Mouse (Mus musculus): ENCODE results near the gene Rora.
A peak's percentile ranks its signal among the peaks of the same experiment; 100 is the strongest.

The Rora gene

DNA sequence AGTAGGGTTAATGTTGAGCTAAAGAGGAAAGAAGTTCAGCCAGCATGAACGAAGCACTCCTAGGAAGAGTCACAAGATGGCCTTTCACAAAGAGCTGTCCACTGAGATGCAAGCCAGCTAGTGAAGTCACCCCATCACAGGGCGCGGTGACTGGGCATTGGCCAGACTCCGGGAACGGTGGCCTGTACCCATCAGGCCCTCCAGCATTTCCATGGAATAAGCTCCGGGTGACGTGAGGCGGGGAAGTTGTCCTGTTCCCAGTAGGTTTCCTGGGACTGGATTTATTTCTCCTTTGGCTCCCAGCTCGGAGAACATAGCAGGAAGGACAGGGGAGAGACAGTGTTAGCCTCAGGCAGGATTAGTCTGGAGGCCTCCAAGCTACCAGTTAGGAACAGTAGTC is 481.0 kb downstream of the Rora start:
- DNase-seq (ENCODE audit: low read depth, low spot score): no peak

DNA sequence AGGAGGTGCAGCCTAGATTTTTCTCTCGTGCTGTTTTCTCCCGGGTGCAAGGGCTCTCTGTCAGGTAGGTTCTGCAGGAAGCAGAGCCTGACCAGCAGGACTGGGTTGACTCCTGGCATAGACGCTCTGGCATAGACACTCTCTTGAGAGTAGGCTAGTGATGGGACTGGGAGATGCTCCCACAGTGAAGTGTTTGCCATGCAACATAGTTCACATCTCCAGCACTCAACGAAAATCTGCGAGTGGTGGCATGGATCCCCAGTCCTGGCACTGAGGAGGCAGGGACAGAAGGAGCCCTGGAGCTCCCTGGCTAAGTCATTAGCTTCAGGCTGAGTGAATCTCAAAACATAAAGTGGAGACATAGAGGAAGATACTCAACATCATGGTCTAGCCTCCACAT is 483.2 kb downstream of the Rora start:
- DNase-seq (ENCODE audit: low read depth, low spot score): no peak

DNA sequence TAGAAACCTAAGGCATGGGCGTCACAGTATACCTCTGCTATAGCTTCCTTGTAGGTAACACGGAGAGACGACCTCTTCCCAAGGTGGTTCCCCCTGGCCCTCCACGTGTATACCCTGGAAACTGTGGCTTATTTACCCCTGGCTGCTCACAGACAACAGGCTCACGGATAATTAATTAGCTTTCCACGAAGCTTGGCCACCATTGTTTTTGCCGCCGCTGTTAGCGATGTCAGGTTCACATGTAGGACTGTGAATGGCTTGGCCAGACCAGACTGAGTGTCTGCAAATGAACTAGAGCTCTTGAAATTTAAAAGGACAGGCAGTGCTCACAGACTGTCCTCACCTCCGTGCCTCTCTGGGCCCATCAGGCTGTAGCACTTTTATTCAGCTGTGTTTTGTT is 483.8 kb downstream of the Rora start:
- no peak for DNase-seq (ENCODE audit: low read depth, low spot score)

DNA sequence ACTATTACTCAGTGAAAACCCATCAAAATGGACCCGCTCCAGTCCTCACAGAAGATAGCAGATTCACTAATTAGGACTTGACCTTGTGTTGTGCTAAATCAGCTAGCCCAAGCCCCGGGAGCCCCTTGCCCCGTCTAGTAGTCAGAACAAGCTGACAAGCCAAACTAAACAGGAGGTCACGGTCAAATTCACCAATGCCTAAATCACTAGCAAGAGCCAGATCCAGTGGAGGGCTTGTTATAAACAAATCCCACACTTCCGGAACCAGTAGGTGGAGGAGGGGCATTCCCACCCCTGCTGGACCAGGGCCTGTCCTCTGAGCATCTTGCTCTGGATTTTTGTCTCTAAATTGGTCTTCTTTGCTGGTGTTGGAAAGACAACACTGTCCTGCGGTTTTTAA is 486.6 kb downstream of the Rora start:
- no peak for DNase-seq (ENCODE audit: low read depth, low spot score)

DNA sequence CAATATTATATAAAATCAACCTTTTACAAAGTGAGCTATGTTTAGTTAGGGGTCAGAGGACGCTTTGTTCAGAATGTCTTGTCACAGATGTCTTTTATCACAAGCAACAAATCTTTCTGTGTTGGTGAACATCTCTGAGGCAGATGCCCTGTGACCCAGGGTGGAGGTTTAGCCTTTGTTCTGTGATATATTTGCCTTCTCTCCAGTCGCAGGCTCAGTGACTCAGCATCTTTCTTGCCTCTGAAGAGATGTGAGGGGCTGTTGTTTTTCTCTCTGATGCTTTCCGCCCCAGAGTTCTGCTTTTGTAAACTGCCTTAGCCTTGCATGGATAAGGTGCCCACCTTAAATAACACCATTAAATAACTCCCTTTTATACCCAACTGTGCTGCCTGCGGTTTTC is 488.3 kb downstream of the Rora start:
- DNase-seq (ENCODE audit: low read depth, low spot score): no peak

GRCm38 (mm10) chr9:69146937-69147336 is 493.4 kb downstream of the Rora start:
- DNase-seq (ENCODE audit: low read depth, low spot score): no peak

DNA sequence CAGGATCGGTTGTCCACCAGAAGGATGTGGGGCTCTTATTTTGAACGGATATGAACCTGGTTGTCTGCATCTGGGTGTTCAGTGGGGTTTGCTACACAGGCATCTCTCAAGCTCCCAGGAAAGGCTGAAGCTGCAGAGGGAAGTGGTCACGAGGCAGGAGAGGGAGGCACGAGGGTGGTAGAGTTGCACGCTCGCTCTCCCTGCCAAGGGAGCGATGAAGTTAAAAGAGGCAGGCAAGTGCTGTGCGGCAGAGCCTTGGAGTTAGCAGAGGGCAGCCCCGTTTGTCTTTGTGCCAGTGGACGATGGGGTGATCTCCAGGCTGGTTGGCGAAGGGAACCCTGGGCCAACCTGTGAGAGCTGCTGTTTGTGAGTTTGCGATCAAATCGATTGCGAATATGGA is 496.6 kb downstream of the Rora start:
- DNase-seq (ENCODE audit: low read depth, low spot score): no peak

- DNase-seq (ENCODE audit: low read depth, low spot score): no peak
Observed at GRCm38 (mm10) chr9:69154684-69155083, 501.1 kb downstream of the Rora start.

GRCm38 (mm10) chr9:69155836-69156595 is 502.4 kb downstream of the Rora start:
- no peak for DNase-seq (ENCODE audit: low read depth, low spot score)

DNA sequence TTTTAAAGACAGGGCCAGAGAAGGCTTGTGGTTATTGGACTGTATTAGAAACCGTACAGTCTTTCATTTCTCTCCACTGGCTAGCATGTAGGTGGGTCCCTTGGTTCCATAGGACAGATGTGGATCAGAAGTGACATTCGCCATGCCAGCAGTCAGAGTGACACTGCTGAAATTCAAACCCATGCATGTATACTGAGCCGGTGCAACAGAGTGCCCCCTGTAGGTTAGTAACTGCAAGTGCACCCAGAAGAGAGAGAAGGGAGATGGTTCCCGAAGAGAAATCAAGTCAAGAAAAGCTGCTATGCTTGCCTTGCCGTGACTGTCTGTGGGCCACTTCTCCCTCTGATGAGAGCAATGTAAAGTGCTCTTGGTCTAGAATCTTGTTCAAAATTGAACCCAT is 507.2 kb downstream of the Rora start:
- no peak for DNase-seq (ENCODE audit: low read depth, low spot score)

DNA sequence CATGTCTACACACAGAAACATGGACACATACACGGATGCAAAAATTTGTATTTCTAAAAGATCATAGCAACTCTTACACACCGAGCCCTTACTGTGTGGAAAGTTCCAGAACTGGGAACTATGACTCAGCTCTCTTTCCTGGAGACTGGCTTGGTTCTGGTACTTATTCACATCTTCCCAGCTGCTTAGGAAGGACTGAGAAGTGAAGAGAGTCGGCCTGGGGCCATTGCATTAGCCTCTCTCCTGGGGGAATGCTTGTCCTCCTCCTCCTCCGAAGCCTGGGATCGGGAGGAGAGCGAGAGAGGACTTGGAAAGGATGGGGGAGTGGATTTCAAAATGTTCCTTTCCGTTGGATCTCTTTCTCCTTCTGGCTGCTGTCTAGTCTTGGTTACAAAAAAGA is 511.1 kb downstream of the Rora start:
- DNase-seq (ENCODE audit: low read depth, low spot score): no peak

DNA sequence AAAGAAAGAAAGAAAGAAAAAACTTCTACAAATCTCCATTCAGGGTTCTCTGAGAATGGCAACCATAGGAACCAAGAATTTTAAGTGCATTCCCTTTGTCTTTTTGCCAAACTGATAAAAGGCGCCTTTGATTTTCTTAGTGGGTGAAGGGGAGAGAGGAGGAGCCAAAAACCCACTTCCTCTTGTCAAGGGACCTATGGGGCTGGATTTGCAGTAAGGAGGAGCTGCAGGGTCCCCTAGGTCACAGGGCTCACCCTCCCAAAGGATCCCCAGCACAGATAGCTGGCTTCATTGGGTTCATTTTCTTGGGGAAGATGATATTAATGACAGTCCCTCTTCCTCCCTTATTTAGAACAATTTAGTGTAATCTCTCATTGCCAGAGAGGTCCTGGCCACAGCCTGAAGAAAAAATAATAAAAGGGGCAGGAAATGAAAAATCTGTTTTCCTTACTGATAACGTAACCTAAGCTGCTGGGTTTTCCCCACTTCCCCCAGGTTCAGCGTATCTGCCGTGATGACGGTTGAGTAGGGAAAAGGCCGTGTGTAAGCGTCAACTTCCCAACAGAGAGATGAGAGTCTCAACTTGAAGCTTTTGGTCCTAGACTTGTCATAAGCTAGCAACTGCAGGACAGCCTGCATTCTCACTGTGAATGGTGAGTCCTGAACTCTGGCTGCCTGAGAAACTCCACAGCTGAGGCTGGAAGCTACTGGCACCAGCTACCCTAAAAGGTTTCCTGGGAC is 511.7 kb downstream of the Rora start:
- no peak for DNase-seq (ENCODE audit: low read depth, low spot score)

DNA sequence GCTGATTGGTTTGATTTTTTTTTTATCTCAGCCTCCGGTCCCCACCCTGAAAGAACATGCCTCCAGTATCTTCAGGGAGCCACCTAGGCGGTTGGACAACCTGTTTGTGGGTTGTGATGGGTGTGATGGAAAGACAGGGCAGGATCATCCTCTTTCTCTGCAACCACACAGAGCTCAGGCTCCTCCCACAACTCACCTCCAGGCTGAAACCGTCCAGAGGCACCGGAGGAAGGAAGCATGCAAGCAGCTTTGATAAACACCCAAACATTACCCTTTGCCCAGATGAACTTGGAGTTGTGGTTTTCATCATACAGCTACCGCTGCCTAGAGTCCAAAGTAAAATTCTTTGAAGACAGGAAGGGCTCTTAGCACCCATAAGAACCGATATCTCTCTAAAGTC is 520.5 kb downstream of the Rora start:
- no peak for DNase-seq (ENCODE audit: low read depth, low spot score)

DNA sequence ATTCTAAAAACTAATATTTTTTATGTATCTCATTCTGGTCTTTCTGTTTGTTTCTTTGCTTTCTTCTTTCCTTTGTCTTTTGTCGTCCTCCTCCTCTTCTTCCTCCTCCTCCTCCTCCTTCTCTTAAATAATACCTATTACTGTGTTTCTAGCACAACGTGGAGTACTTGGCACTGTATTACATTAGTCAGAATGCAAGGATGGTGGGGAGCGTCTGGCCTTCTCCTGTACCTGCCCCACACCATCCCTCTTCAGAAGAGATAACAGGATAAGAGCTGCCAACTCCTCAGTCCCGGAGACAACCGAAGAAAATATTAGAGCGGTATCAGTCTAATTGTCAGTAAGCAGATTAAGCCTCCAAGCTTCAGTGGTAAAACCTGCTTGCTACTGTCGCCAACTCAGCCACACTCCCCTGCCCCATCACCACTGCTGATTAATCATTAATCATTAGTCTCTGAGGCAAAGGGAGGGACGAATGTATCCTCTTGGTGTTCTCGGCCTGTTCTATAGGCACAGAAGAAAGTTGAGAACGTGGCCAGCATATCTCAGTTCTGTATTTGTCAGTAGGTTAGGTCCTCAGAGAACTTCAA is 521.0 kb downstream of the Rora start:
- no peak for DNase-seq (ENCODE audit: low read depth, low spot score)

DNA sequence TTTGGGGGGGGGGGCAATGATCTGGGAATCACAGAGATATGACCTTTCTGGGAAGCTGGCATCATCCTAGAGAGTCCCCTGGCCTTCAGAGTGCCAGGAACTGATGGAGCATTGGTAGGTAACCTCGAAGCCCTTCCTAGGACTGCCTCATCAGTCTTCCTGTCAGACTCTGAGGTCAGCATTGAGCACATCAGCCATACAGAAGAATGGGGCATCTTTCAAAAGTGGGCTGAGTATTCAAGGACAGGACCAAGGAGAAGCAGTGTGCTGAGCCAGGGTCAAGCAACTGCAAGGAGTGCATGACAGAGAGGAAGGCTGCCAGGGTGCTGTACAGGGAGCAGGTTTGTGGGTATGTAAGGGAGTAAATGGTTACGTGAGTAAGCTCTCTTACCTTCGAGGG is 523.4 kb downstream of the Rora start:
- DNase-seq (ENCODE audit: low read depth, low spot score): no peak

DNA sequence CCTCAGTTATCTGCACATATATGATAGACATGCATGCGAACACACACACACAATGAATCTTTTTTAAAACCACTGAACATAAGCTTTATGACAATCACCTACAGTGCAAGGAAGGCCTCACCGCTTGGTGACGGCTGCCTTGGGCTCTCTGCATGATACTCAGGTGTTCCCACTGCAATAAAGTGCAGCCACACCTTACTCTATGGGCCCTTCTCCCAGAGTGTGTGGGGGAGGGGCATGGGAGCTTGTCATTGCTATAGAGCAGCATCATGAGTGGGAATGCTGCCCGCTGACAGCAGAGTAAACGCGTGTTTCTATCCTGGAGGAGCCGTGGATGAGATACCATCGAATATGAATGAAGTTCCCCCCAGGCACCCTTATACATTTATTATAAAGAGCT is 525.6 kb downstream of the Rora start:
- no peak for DNase-seq (ENCODE audit: low read depth, low spot score)

DNA sequence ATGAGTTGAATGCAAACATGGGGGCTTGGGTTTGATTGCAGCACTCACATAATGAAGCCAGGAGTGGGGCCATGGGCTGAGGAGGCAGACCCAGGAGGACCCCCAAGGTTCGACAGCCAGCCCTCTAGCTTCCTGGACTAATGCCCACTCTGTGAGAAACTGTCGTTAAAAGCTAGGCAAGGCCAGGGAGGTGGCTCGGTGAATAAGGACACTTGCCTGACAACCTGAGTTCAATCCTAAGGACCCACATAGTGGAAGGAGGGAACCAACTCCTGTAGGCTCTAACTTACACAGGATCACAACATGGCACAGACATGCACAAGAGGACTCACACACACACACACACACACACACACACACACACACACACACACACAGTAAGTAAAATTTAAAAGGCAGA is 527.4 kb downstream of the Rora start:
- DNase-seq (ENCODE audit: low read depth, low spot score): no peak

GRCm38 (mm10) chr9:69181411-69181810 is 527.8 kb downstream of the Rora start:
- DNase-seq (ENCODE audit: low read depth, low spot score): peak; percentile 46

DNA sequence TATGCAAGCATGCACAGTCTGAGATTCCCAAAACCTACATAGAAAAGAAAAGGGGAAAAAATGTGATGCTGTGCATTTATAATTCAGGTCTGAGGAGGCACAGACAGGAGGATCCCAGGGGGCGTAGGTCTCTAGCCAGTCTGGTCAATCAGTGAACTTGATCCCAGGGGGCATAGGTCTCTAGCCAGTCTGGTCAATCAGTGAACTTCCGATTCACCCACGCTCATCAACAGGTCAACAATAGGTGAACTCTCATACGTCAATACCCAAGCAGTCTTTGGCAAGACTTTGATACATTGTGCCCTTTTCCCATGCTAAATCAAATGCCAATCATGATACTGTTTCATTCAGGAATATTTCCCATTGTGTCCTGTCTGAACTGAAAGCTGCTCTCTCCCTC is 530.3 kb downstream of the Rora start:
- DNase-seq (ENCODE audit: low read depth, low spot score): no peak

DNA sequence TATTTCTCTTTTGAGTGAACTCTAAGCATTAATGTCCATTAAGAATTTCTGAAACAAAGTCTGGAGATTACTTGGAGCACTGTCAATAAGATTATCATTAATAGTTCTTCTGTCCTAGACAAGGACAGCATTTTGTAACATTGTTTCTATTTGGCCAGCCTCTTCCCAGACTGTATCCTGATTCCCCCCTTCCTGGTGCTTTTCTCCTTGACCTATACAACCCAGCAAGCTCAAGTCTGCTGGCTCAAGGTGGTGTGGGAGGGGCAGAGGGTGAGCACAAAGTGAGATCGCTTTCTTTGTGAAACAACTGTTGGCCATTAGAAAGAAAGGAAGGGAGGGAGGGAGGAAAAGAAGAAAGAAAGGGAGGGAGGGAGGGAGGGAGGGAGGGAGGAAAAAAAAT is 537.1 kb downstream of the Rora start:
- DNase-seq (ENCODE audit: low read depth, low spot score): no peak

DNA sequence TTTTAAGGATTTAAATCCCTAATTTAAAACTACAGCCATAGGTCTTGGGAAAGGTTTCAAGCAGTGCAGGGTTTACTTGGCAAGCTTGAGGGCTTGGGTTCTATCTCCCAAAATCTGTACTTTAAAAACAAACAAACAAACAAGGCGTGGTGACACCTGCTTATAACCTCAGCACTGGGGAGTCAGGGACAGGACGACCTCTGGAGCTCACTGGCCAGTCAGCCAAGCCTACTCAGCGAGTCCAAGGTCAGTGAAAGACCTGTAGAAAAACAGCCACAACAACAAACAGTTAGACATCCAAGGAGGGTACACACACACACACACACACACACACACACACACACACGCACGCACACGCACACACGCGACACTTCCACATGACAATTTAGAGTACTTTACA is 538.9 kb downstream of the Rora start:
- no peak for DNase-seq (ENCODE audit: low read depth, low spot score)

DNA sequence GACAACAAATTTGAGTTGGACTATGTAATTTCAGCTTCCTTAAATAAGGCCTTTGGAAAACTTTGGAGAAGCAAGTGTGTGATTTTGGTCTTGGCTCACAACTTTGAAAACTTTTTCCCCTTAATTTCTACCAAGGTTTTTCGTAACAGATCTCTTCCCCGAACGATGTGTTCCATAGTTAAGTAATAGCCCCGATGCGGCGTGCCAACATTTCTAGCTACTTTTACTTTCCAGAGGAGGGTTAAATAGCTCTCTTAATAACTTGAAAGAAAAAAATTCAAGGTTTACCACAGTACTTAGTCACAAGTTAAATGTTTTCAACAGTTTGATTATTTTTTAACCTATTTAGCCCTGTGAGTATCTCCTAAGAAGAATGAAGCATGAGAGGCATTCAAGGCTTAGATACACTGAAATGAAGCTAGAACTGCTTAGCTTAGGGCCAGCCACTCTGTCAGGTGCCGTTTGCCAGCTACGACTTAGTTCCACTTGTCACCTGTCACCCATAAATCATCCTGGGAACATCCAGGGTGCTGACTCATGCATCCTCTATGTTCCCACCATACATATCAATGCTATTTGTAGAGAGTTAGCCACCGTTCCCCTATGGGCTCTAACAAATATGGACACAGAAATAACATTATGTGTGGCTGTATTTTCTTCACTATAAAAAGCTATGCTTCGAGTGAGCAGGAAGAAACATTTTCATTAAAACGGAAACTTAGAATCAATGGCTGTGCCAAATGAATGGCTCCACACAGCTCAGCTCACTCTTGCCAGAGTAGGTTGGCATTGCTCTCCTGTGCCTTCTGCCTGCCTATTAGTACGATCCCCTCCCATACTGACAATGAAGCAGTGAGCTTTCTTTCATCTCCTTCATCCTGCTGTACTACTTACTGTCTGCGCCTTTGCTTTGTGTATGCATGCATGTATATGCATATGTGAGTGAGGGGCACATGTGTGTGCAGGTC is 541.3 kb downstream of the Rora start:
- no peak for DNase-seq (ENCODE audit: low read depth, low spot score)

Data from forelimb bud, embryonic 11.5 days (tissue).